Mouse (Mus musculus): Measurements from ENCODE around the gene Gm20422. TPM values are rescaled to one million over a fixed set of nuclear protein-coding genes. Genes with fewer than 3 reads are reported as not detected.

Gene Gm20422
- total RNA-seq, 2 experiments from 2014 or later, result 1.9 to 2.2 TPM

DNA sequence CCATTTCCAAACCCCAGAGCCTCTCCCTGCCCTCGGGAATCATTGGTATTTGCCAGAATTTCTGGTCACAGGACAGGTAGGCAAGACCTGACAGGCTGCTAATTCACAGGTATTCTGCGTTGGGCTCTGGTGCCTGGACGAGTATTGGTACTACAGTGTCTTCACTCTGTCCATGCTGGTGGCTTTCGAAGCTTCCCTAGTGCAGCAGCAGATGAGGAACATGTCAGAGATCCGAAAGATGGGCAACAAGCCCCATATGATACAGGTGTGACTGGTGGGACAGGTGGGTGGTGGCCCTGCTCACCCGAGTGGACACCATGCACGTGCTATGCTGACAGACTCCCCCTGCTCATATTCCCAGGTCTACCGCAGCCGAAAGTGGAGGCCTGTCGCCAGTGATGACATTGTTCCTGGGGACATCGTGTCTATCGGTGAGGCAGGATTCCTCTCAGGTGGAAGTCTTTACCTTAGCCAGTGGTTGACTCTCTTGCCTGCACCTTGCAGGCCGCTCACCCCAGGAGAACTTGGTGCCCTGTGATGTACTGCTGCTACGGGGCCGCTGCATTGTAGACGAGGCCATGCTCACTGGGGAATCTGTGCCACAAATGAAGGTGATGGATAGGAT, 22.1 kb upstream of the Gm20422 start:
- intact Hi-C loops (cut with DNase I), result no loop called here
- DNase-seq, result no peak

DNA sequence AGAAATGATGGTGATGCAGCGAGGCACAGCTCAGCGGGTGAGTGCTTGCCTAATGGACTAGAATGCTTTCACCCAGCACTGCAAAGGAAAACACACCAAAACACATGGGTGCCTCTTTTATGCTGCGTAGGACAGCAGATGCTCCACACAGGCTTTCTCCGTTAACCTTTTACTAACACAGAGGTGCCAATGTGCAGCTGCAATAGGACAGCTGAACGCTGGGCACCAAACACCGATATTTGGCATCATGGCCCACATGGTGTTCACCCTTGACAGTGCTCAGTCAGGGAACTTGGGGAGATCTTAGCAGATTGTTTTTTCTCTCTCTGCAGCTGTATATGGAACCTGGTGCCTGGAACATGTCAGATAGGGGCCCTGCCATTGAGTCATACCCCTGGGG, 20.2 kb upstream of the Gm20422 start:
- intact Hi-C loops (cut with DNase I), result loop anchor here (5.0 kb wide), 1 partner anchor 78 kb away; no protein-coding TSS in a partner anchor
- DNase-seq, result no peak

DNA sequence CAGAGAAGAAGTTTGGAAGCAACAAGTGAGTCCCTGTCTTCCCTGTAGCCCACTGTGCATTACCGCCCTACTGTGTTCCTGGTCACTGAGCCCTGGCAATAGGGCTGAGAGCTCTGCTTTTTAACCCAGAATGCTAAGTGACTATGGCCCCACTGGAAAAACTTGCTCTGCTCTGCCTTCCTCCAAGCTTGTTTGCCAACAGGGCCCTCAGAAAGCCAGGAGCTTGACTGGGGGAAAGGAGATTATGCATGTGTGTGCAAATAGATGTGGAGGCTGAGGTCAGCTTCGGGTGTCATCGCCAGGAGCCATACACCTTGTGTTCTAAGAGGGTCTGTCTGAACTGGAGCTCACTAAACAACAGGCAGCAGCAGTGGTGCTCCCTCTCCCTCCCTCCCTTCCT, 19.4 kb upstream of the Gm20422 start:
- DNase-seq, result no peak
- intact Hi-C loops (cut with DNase I), result loop anchor here (5.0 kb wide), 1 partner anchor 77 kb away; no protein-coding TSS in a partner anchor

DNA sequence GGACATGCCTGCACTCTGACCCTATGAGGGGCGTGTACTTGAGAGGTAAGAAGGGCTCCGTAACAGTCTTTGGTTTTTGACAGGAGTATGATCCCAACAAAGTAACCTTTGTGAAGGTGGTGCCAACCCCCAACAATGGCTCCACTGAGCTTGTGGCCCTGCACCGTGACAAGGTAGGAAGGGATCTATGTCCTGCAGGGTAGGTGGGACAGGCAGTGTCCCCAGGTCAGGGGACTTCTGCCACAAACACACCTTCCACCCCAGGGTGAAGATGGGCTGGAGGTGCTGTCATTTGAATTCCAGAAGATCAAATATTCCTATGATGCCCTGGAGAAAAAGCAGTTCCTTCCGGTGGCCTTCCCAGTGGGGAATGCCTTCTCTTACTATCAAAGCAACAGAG, 19.0 kb upstream of the Gm20422 start:
- intact Hi-C loops (cut with DNase I), result loop anchor here (5.0 kb wide), 1 partner anchor 76 kb away; no protein-coding TSS in a partner anchor
- no peak for DNase-seq

DNA sequence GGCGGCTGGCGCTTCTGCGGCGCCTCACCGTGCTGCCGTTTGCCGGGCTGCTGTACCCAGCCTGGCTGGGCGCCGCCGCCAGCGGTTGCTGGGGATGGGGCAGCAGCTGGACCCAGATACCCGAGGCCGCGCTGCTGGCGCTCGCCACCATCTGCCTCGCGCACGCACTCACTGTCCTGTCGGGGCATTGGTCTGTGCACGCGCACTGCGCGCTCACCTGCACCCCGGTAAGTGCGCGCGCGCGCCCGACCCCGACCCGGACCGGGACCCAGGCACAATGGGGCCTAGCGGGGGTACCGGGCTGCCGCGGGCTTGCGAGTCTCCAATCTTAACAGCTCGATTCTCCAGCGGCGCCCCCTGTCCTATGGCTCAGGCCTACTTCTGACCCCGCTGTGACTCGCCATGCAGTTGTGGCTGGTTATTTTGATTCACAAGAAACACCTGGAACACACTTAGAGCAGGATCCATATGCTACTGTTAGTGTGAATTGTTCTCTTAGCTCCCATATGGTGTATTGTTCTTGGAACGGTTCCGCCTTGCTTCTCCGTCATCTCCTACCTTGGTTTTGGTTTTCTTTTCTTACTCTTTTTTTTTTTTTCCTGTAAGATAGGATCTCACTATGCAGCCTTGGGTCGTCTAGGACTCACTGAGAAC, 16.9 kb upstream of the Gm20422 start:
- intact Hi-C loops (cut with DNase I), result loop anchor here (5.0 kb wide), 1 partner anchor 74 kb away; no protein-coding TSS in a partner anchor
- no peak for DNase-seq

DNA sequence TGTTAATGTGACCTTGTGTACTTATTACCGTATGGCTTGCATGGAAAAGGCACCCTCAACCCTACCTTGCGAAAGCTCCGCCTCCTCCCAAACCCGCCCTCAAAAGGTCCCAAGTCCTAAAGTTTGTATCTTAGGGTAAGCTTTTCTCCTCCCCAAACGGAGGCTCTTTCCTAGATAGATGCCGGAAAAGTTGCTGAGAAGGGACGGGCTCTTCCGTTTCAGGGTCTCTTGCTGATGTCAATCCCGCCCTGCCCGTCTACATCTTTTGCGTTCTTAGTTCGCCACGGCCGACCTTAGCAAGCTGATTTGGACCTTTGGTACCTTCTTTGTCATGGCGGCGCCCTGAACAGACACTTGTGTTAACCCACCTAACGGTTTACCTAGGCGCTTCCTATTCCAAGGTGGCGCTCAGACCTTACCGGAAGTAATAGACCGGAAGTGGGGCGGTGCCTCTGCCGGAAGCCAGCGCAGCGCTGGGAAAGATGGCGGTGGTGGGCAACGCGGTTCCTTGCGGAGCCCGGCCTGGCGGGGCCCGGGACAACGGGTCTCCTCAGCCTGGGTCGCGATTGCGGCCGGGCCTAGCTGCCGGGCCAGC, 16.2 kb upstream of the Gm20422 start, which contains the start of the genes Atp13a1 and Zfp866:
TSS of gene Atp13a1 (plus strand) at position 391 of the 595 bp plus-strand sequence.
TSS of gene Zfp866 (minus strand) at position 406 of the 595 bp plus-strand sequence.
- intact Hi-C loops (cut with DNase I), result loop anchor here (5.0 kb wide), 1 partner anchor 74 kb away; no protein-coding TSS in a partner anchor
- peak; percentile 86 to 92 for DNase-seq

DNA sequence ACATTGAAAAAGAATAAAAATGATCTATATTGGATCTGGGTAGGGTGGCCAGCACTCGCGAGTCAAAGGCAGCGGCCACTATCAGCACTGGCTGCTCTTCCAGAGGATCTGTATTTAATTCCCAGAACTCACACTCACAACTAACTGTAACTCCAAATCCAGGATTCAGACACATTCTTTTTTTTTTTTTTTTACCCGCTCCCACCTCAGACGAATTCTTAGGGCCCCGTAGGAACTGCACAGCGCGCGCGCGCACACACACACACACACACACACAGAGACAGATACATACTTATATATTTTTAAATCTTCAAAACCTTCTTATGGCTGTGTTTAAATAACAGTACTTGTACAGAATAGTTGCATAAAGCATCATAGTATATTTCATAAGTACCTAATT, 15.7 kb upstream of the Gm20422 start:
- intact Hi-C loops (cut with DNase I), result loop anchor here (5.0 kb wide), 1 partner anchor 73 kb away; no protein-coding TSS in a partner anchor
- DNase-seq, result no peak

DNA sequence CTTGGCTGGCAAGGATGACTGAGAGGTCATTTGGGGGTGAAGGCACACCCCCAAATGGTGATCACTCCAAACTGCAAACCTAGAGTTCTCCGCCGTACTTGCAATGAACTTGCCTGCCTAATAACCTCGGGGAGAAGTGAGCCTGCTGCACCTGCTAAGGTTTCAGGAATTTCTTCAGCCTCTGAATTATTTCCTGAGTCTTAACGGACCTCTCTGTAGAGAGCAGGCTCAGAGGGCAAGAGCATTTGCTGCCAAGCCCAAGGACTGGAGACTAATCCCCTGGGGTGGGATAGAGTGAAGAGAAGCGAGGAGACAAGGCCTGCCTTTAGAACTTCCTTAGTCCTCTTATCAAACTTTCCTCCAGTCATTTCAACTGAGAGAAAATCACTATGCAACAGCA, 15.0 kb upstream of the Gm20422 start:
- no peak for DNase-seq
- intact Hi-C loops (cut with DNase I), result loop anchor here (5.0 kb wide), 1 partner anchor 72 kb away; no protein-coding TSS in a partner anchor

DNA sequence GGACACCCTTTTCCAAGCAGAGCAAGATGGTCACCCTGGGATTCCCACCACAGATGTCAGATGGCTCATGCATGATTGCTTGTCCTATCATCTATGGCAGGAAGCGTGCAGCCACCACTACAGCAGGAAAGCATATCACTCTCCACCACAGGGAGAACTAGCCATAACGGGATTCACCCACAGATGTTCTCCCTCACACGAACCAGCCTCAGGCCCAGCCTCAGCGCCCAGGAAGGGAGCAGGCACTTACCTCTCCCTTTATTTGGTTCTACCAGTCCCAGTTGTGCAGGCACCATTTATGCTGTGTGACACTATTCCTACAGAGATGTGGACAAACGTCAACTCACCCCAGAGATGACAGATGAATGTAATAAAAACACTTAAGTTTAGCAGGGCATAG, 14.4 kb upstream of the Gm20422 start:
- intact Hi-C loops (cut with DNase I), result no loop called here

DNA sequence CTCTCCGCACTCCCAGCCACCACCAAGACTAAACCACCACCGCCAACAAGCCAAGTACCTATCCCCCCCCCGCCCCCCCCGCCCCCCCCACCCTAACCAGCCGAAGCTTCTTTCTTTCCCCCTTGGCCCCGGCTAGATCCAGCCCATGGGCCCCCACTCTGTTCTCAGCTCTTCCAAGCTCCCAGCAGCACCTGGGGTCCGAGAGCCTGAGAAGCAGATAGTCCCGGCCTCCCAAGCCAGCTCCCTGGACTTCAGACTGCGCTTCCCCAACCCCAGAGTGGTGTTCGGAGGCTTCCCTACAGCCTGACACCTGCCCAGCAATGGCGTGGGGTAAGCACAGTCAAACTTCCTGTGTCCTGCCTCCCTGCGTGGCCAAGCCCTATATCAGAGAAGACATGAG, 2.4 kb upstream of the Gm20422 start:
- no peak for DNase-seq
- intact Hi-C loops (cut with DNase I), result no loop called here

More for the DNA sequence above, 14.4 kb upstream of the Gm20422 start:
- DNase-seq, result no peak

DNA sequence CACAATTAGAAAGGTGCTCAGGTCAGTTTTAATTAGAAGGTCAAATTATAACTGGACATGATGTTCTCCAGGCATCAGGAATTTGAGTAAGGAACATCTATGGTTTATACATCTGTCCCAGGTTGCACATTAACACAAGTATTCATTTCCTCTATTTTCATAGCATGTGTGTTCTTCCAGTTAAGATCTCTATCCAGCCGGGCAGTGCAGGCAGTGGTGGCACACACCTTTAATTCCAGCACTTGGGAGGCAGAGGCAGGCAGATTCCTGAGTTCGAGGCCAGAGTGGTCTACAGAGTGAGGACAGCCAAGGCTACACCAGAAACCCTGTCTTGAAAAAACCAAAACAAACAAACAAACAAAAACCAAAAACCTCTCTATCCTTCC, 456 bp upstream of the Gm20422 start:
- intact Hi-C loops (cut with DNase I), result no loop called here
- no peak for DNase-seq

DNA sequence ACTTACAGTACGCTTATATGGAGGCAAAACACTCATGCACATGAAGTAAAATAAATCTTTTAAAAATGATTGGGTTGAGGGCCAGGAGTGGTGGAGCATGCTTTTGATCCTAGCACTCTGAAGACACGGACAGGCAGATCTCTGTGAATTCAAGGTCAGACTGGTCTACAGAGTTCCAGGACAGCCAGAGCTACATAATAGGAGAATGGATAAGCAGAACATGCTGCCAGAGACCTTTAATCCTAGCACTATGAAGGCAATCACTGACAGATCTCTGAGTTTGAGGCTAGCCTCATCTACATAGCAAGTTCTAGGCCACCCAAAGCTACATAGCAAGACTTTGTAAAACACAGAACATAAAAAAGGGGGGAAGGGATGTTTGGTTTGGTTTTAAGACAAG, 2.6 kb downstream of the Gm20422 start:
- intact Hi-C loops (cut with DNase I), result no loop called here
- no peak for DNase-seq

DNA sequence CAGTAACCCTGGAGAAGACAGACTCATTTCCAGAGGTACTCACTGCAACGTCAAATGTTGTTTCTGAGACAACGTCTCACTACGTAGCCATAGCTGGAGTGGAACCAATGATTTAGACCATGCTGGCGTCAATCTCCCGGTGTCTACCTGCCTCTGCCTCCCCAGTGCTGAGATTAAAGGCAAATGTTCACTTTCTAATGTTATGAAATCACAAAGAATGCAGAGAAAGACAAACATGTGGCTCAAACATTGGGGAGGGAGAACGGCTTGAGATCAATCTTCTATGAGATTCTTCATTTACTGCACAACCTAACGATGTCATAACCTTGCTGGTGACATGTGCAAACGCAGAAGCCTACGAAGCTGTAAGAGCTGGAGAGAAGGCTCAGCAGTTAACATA, 3.5 kb downstream of the Gm20422 start:
- no peak for DNase-seq
- intact Hi-C loops (cut with DNase I), result no loop called here

DNA sequence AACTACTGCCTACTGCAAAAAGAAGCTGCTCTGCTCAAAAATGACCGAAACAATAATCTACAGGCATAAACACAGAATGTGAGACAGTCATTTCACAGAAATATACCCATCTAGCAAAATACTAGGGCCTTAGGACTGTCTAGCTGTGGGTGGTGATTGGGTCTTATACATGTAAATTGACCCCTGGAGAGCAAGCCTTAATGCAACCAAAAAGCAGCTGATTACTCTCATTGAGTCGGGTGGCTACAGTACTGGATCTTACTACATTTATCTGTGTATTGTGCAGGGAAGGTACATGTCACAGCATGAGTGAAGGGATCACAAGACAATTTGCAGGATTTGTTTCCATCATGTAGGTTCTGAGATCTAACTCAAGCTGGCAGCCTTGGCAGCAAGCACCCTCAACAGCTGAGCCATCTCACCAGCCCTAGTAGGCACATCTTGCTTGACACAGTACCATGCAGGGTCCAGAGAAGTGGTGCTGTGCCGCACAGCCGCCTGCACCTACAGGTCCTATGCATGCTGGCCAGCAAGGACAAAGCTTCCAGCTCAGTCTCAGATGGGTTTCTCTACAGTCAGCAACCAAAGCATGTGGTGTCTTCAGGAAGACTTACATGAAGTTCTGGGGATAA, 12.8 kb downstream of the Gm20422 start:
- DNase-seq, result no peak
- intact Hi-C loops (cut with DNase I), result no loop called here

DNA sequence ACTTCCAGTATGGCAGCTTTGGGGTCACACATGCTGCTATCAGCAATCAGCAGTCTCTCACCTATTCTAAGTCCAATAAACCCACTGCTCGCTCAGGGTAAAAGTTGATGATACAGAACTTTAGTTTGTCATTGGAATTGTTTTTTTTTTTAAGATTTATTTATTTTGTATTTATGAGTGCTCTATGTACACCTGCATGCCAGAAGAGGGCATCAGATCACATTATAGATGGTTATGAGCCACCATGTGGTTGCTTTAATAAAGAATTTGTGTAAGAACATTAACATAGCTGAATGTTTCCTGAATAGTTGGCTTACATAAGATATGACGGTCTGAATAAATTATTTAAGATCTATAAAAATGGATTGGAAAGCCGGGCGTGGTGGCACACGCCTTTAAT, 16.4 kb downstream of the Gm20422 start:
- no peak for DNase-seq
- intact Hi-C loops (cut with DNase I), result no loop called here

DNA sequence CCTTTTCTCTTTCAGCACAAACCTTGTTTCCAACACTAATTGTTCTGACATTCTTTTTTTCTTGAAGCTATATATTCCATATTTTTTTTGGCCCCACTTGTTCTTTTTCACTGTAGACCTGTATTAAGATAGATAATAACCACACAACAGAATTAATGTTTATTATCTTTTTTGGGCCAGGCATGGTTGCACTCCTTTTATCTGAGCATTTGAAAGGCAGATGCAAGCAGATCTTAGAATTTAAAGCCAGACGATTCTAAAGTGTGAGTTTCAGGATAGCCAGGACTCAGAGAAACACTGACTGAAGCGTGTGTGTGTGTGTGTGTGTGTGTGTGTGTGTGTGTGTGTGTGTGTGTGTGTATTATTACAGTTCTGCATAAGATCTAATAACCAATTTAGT, 22.2 kb downstream of the Gm20422 start:
- intact Hi-C loops (cut with DNase I), result no loop called here
- no peak for DNase-seq

DNA sequence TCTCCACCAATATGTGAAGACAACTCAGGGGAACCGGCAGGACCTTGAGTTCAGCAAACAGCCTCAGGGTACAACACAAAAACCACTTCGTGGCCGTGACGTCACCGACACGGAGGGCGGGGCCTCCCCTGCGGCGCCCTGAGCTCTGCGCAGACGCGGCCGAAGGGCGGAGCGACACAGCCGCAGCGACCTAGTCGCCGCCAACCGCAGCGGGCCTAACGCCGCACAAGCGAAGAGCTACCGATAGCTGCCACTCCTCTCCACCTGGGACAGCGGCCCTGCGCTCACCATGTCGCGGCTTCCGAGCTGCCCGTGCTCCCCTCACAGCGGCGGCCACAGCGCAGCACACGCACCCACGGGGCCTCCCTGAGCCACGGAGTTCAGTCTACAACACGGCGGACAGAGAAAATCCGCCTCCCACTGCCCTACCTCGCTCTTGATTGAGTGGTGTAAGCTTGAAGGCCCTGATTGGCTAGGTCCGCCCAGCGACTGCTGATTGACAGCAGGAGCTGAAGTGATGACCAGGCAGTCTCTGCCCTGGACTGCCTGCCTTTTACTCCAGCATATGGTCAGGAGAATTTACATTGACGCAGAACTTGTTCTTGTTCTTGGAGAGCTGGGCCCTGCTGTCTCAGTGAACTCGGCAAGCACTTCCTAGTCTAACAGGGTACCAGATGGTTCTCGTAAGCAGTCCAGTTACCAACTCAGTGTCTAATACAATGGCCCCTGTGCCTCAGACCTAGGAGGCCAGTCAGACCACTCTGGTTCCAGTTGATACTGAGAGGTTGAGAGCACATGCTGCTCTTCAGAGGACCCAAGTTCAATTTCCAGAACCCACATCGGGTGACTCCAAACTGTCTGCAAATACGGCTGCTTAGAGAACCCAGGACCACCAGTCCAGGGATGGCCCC, 24.9 kb downstream of the Gm20422 start, which contains the start of gene Zfp963:
TSS of gene Zfp963 (minus strand) at position 427 of the 911 bp plus-strand sequence.
- intact Hi-C loops (cut with DNase I), result no loop called here
- peak; percentile 97 to 98 for DNase-seq

DNA sequence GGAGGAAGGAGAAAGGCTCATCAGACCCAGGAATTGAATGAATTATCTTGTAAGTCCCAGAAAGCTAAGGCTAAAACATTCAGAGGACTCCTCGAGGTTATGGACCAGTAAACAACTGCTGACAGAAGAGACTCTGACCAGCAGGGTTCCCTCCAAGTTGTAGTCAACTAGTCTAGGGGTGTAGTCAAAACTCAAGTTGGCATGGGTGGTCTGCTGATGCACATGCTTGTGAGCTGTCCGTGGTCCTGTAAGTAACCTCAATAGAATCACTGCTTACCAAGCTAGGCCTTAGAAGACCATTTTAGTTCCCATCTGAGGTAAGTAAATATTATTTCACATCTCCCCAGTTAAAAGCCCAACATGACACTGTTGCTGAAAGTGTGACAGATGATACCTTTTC, 33.5 kb downstream of the Gm20422 start:
- intact Hi-C loops (cut with DNase I), result no loop called here
- no peak for DNase-seq

DNA sequence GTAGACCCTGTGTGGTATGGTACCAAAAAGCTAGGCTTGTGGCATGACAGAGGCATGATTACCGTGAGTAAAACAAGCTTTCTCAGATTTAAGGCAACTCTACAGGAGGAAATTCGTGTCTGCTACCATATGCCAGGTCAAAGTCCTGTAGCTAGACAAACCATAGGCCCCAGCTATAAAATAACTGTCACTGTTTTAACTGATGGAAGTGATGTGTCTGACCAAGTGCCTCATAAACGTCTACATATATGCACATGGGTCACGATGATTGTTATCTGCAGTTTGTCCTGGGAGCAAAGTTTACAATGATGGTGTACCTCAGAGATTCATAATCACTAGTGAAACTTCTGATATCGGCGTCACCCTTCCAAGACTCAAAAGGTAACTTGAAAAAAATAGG, 33.9 kb downstream of the Gm20422 start:
- no peak for DNase-seq
- intact Hi-C loops (cut with DNase I), result no loop called here

DNA sequence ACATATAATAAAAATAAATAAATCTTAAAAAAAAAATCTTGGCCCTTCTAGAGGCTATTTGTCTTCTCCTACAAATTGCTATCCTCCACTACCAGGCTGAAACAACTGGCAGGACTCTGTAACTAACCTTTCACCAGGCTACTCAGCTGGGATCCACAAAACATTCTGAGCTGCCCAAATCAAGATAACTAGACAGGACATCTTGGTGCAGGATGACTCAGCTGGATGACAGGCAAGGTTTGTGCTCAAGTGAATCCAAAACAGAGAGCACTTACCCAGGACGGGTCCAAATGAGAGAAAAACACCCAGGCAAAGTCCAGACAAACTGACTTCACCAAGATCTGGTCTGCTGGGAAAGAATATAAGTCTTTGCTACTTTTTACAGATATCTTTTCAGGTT, 39.2 kb downstream of the Gm20422 start:
- DNase-seq, result no peak
- intact Hi-C loops (cut with DNase I), result no loop called here

Data from heart, postnatal 14 days (tissue).